Mouse (Mus musculus) midbrain, postnatal 0 days (tissue): Measurements from ENCODE around the gene Cdk5r1. TPM values are rescaled to one million over a fixed set of nuclear protein-coding genes. Genes with fewer than 3 reads are reported as not detected.

Experiments
- ATAC-seq: fragments of 200-750 bp; cut with Nextera tagmentation; 2 replicates; pipeline ENCODE4 v1.8.0; 2017; ENCODE audit warnings: moderate number of reproducible peaks, mild to moderate bottlenecking, moderate TSS enrichment, moderate library complexity; ENCODE audit not compliant: low FRiP score
- DNase-seq: peaks from one replicate; pipeline ENCODE4 v3.0.0-alpha.2; 2015; ENCODE audit warnings: low spot score
- H3K27ac ChIP-seq: fragments of 300-500 bp; sonication (generic); 2 replicates; pipeline ENCODE4 v1.5.1; 2014; ENCODE audit warnings: low read depth, mild to moderate bottlenecking, low read length, mixed read lengths
- H3K27me3 ChIP-seq: fragments of 300-500 bp; sonication (generic); 2 replicates; pipeline ENCODE4 v1.6.1; 2014; ENCODE audit warnings: low read length, control low read depth, mixed read lengths; ENCODE audit not compliant: insufficient read depth
- H3K36me3 ChIP-seq: fragments of 300-500 bp; sonication (generic); 2 replicates; pipeline ENCODE4 v1.6.1; 2014; ENCODE audit warnings: low read length, control low read depth, mixed read lengths; ENCODE audit not compliant: insufficient read depth
- H3K4me1 ChIP-seq: fragments of 300-500 bp; sonication (generic); 2 replicates; pipeline ENCODE4 v1.6.1; 2014; ENCODE audit warnings: mild to moderate bottlenecking, control low read depth, antibody characterized with exemption, low read length, mixed read lengths; ENCODE audit not compliant: insufficient read depth
- H3K4me2 ChIP-seq: fragments of 300-500 bp; sonication (generic); 2 replicates; pipeline ENCODE4 v1.6.1; 2014; ENCODE audit warnings: low read depth, mild to moderate bottlenecking, low read length, mixed read lengths; ENCODE audit not compliant: poor library complexity, severe bottlenecking
- H3K4me3 ChIP-seq: fragments of 300-500 bp; sonication (generic); 2 replicates; pipeline ENCODE4 v1.5.1; 2014; ENCODE audit warnings: low read depth, mild to moderate bottlenecking, low read length, moderate library complexity
- H3K9ac ChIP-seq: fragments of 300-500 bp; sonication (generic); replicated peaks from 2 replicates; pipeline ENCODE4 v1.6.1; 2014; ENCODE audit warnings: mild to moderate bottlenecking, low read length, moderate library complexity, mixed read lengths; ENCODE audit not compliant: poor library complexity, severe bottlenecking
- H3K9me3 ChIP-seq: fragments of 300-500 bp; sonication (generic); 2 replicates; pipeline ENCODE4 v1.6.1; 2016; ENCODE audit warnings: low read length, control low read depth
- CTCF ChIP-seq: IDR thresholded peaks from 2 replicates; pipeline ENCODE4 v1.5.1; 2016; ENCODE audit warnings: antibody characterized with exemption, mild to moderate bottlenecking
- WGBS: fragments of 180-500 bp; shearing (Covaris S2); extraction: QIAGEN DNeasy Blood & Tissue Kit; methylation state at CpG from one replicate; pipeline ENCODE4 v1.1.7; 2014; 5-methylcytosine and 5-hydroxymethylcytosine counted together
- polyA plus RNA-seq: library from polyadenylated mRNA; unstranded; fragments of >200 nt; fragmentation: Nextera tagmentation; extraction: Ambion mirVana; gene quantifications from 2 replicates; pipeline ENCODE4 v1.2.1, GENCODE M21; 2015
- total RNA-seq: library from RNA; depleted of rRNA; stranded (reverse); fragments of >200 nt; gene quantifications from 2 replicates; pipeline ENCODE4 v1.2.3, GENCODE M21; 2014

Gene Cdk5r1
- total and polyA plus RNA-seq, 2 experiments from 2014 or later, result 85.2 to 420 TPM

DNA sequence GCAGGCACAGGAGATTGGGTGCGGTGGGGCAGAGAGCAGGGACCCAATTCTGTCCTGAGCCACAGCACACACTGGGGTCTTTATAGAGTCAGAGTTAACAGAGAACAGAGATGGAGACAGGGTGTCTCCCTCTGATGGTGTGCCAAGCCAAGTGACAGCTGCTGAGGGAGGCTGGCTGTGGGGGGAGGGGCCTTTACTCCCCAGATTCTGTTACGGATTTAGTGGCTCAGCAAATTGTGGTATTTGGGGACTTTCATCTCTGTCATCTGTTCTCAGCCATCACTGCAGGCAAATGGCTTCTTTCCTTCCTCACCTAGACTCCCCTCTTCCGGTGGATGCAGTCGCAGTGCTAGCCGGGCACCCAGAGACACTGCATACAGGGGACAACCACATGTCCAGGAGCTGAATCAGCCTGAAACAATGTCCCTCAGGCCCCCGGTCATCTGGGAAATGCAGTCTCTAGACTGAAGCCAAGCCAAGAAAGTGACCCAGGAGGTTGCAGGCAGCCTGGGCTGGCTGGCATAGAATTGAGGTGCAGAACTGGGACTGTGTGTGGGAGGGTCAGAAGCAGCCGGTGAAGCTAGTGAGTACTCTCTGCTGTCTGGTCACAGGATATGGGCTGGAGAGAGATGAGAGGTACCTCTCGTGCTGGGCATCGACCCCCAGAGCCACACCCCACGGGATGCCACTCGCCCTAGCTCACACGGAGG, 12.5 kb downstream of the Cdk5r1 start:
- TF ChIP-seq CTCF, result no peak
- ATAC-seq (no peak), DNase-seq (no peak)
- H3K36me3 ChIP-seq, result no peaks in the 10 kb centered on the region
- no peaks in the 10 kb centered on the region for H3K27me3 ChIP-seq
- H3K4me2 ChIP-seq, result no peak overlapping the region
- 0 out of 2 replicates have a peak overlapping the region, but pooled peaks have one; percentile 9 for H3K27ac ChIP-seq
- peak overlapping the region; percentile 24; the same call in 1 of the 2 replicates for H3K9ac ChIP-seq
- H3K4me3 ChIP-seq, result no peak overlapping the region
- H3K4me1 ChIP-seq, result peaks cover 23% of the 10 kb centered on the region
- 41% methylated on average over 12 of the region's 12 CpGs for WGBS
- no peaks in the 10 kb centered on the region for H3K9me3 ChIP-seq

GRCm38 (mm10) chr11:80489882-80490196, 13.0 kb downstream of the Cdk5r1 start:
- DNase-seq, result no peak
- Histone ChIP-seq H3K9ac (0 out of 2 replicates have a peak overlapping the region, but pooled peaks have one; percentile 24), H3K4me3 (no peak overlapping the region), H3K36me3 (no peaks in the 10 kb centered on the region), H3K27ac (no peak overlapping the region), H3K4me2 (no peak overlapping the region), H3K27me3 (no peaks in the 10 kb centered on the region), H3K4me1 (peaks cover 18% of the 10 kb centered on the region), H3K9me3 (no peaks in the 10 kb centered on the region)
- WGBS, result 53% methylated on average over 5 of the region's 5 CpGs
- no peak for TF ChIP-seq CTCF
- ATAC-seq, result no peak

DNA sequence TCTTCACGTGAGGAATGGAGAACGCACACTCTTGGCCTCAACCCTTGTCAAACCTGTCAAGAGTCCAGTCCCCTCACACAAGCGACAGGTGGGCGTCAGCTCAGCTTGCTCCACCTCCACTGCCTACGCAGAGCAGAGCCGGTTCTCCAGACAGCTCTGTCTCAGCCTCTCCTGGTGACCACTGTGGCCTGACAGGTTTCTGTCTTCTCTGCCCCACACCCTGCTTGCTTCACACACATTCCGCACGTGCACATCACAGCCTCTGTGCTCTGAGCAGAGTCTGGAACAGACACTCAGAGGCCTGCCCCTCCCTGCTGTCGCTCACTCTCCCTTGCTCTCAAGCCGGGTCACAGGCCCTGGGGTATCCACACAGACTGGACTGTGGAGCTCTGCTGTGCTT, 14.0 kb downstream of the Cdk5r1 start:
- Histone ChIP-seq H3K27me3 (no peaks in the 10 kb centered on the region), H3K4me3 (no peak overlapping the region), H3K4me2 (no peak overlapping the region), H3K27ac (no peak overlapping the region), H3K4me1 (peaks cover 9% of the 10 kb centered on the region; the same call in 1 of the 2 replicates), H3K9ac (no peak overlapping the region), H3K36me3 (no peaks in the 10 kb centered on the region), H3K9me3 (no peaks in the 10 kb centered on the region)
- DNase-seq (no peak), ATAC-seq (no peak)
- 80% methylated on average over 10 of the region's 10 CpGs for WGBS
- no peak for TF ChIP-seq CTCF

- H3K36me3 ChIP-seq, result no peaks in the 10 kb centered on the region
- H3K4me1 ChIP-seq, result peaks cover 8% of the 10 kb centered on the region; the same call in 1 of the 2 replicates
- H3K9ac ChIP-seq, result no peak overlapping the region
- no peaks in the 10 kb centered on the region for H3K9me3 ChIP-seq
- H3K4me2 ChIP-seq, result no peak overlapping the region
- no peaks in the 10 kb centered on the region for H3K27me3 ChIP-seq
- ATAC-seq (no peak), DNase-seq (no peak)
- 93% methylated on average over 5 of the region's 5 CpGs for WGBS
- H3K4me3 ChIP-seq, result no peak overlapping the region
- H3K27ac ChIP-seq, result no peak overlapping the region
- TF ChIP-seq CTCF, result no peak
These were observed 16.4 kb downstream of the Cdk5r1 start for GRCm38 (mm10) chr11:80493186-80493585.

DNA sequence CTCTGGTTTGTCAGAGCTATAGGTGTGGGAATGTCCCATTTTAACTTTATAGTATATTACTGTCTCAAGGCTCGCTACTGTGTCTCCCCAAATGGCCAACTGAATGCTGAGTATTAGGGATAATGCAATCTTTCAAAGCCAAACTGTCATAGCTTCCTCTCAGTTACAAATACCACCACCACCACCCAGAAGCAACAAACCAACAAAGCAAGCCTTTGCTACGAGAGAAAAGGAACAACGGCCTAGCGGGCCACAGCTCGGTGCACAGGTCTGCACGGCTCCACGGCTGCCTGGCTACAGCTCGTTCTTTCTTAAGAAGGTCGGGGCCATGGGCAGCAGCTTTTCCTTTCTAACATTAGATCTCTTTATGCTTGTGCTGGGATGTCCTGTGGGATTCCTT, 18.0 kb downstream of the Cdk5r1 start:
- no peaks in the 10 kb centered on the region for H3K27me3 ChIP-seq
- H3K4me3 ChIP-seq, result no peak overlapping the region
- no peaks in the 10 kb centered on the region for H3K36me3 ChIP-seq
- no peak for TF ChIP-seq CTCF
- no peaks in the 10 kb centered on the region for H3K9me3 ChIP-seq
- ATAC-seq, result no peak
- no peak overlapping the region for H3K27ac ChIP-seq
- WGBS, result 47% methylated on average over 9 of the region's 9 CpGs
- peaks cover 17% of the 10 kb centered on the region; the same call in 1 of the 2 replicates for H3K4me1 ChIP-seq
- H3K9ac ChIP-seq, result no peak overlapping the region
- DNase-seq, result no peak
- no peak overlapping the region for H3K4me2 ChIP-seq

- Histone ChIP-seq H3K4me1 (peaks cover 15% of the 10 kb centered on the region; the same call in 1 of the 2 replicates), H3K27ac (no peak overlapping the region), H3K9me3 (no peaks in the 10 kb centered on the region), H3K27me3 (no peaks in the 10 kb centered on the region), H3K4me3 (no peak overlapping the region), H3K9ac (no peak overlapping the region), H3K36me3 (no peaks in the 10 kb centered on the region), H3K4me2 (no peak overlapping the region)
- DNase-seq, result no peak
- ATAC-seq, result no peak
- TF ChIP-seq CTCF, result no peak
- 88% methylated on average over 6 of the region's 6 CpGs for WGBS
These were observed 19.1 kb downstream of the Cdk5r1 start for GRCm38 (mm10) chr11:80495972-80496371.
